ENCODE assay signal across 10 mouse cellular contexts in the genomic region with DNA sequence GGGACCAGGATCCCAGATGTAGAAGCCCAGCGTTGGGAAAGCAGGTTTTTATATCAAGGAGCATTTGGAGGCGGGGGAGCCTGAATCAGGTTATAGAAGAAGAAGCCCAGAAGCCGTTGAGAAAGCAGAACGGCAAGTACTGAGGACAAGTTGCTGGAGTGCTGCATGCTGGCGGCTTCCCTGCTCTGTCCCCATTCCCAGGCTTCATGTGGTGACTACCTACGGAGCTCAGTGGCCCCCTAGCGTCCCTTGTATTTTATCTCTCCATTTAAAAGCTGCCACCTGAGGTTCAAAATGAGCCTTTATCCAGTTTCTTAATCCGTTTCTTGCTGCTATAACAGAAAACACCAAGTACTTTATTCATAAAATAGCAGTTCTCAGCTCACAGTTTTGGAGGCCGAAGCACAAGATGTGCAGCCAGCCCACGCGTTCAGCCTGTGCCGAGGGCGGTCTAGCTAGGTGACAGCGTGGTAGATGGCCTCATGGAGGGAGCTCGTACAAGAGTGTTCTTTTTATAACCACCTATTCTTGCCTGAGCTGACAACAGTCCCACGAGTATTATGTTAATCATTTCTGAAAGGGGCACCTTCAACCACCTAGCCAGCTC.
DNase-seq lines count a peak whose midpoint lies in the region.
"Had no signal": no experiment of that assay in that cellular context is flagged by ENCODE, and none has a peak within 500 bp of the region (broad histone marks: within the 10 kb centered on the region; RNA-seq: fewer than 3 reads in every experiment).

No protein-coding gene starts in this region.

- DNase-seq in cerebellum, adult 9-11 months, result peak; percentile 48
- DNase-seq in cerebellum, postnatal 36 days, result no peak
- peak; percentile 53 for DNase-seq in kidney, postnatal 10 days
- DNase-seq in kidney, adult 18-20 months, result no peak
- peak; percentile 84 for DNase-seq in right cerebral cortex, adult 18-20 months
- no peak for DNase-seq in right cerebral cortex, postnatal 4 days
- no peak for DNase-seq in urinary bladder, adult 18-20 months (ENCODE audit: low spot score in 2 of 2)
- DNase-seq in heart, adult 9 months (ENCODE audit: low spot score in 2 of 2), result no peak
- DNase-seq: adrenal gland, adult 2 months; cerebellum, adult 11-12 months had no signal

Comparison
In these comparisons a context has a peak if more than half of its experiments do, and no peak if none do; other contexts are left out.
1. DNase-seq: peak in cerebellum, adult 9-11 months (single experiment), kidney, postnatal 10 days (single experiment) and right cerebral cortex, adult 18-20 months (single experiment); none in cerebellum, postnatal 36 days (0 of 2), kidney, adult 18-20 months (single experiment), right cerebral cortex, postnatal 4 days (single experiment), urinary bladder, adult 18-20 months (0 of 2) and heart, adult 9 months (0 of 2).